Mouse (Mus musculus) urinary bladder, postnatal 10 days (tissue): ENCODE measurements around the gene Mki67.
"Not testable (repeated sequence)": the region's sequence is repeated elsewhere in the genome, so short reads cannot be mapped to it uniquely, and the experiment has no call there.

ENCODE experiments used
- DNase-seq: peaks from one replicate; pipeline ENCODE4 v3.0.0; 2022; ENCODE audit warnings: low spot score

Gene Mki67

DNA sequence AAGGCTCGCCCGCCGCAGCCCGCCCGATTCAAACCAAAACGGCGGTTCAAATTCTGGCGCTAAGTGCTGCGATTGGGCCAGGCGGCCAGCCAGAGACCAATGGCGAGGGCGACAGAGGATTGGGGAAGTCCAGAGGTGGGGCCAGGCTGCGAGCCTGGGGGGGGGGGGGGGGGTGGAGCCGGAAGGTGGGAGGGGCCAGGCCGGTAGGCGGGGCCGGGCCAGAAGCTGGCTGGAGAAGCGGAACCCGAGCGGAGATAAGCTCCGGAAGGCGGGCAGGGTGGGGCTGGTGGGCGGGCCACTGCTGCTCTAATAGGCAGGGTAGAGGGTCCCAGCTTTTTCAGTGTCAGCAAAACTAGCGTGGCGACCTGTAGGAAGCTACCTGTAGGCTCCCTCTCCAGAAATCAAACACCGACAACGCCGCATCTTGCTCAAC is 300 bp upstream of the Mki67 start:
- DNase-seq = peak; percentile 64

DNA sequence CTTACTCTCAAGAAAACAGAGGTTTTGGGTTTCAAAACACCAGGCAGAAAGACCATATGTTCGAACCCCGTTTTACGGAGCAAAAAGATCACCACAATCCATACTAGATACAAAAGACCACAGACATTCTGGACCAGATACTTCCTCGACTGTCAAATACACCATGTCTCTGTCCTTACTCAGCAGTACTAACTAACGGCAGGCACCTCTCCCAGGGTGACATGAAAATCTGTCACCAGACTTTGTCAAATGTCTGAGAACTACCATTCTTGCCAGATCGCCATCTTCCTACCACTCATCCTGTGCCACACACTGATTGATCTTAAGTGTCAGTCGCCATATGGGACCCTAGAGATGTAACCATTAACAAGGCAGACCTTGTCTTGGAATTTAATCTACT is 995 bp downstream of the Mki67 start:
- no peak for DNase-seq

DNA sequence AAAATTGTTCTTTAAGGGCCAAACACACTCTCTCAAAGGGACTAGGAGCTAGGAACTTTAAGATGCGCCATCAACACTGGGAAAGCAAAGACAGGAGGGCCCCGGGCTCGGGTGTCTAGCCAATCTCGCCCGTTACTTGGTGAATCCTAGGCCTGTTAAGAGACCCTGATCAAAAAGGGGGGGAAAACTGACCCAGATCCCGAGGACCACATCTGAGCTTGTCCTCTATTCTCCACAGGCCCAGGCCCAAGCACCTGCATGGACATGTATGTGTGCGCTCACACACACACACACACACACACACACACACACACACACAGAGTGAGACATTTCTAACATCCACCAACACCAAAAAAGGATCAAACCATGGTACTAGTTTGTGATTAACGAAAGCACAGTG is 2.8 kb downstream of the Mki67 start:
- no peak for DNase-seq

DNA sequence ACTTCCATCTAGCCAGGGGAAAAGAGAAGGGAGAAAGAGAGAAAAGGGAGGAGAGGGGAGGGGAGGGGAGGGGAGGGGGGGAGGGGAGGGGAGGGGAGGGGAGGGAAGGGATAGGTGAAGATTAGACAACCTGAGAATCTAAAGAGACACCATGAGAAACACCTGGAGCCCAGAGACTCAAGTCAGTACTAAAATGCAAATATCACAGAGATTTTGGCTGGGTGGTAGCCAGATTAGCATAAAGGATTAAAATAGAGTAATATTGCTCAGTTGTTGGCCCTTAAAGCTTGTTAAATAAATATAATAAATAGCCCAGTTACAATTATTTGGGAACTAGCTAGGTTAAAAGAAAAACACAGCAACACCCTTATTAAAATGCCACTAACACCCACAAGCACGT is 3.6 kb downstream of the Mki67 start:
- no peak for DNase-seq

DNA sequence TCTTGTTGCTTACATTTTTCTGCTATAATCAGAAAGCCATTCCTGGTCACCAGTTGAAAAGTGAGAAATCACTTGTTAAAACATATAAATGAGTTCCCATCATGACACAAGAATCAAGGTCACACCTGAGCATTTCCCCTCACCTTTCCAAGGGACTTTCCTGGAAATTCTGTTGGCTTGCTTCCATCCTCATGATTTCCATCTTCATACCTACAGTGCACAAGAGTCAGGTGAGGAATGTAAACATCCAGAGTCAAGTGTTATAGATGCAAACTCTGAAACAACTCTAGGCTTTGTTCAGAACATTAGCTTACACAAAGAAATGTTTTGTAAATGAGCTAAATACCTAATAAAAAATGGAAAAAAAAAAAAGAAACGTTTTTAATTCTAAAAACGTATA is 5.5 kb downstream of the Mki67 start:
- DNase-seq = no peak

GRCm38 (mm10) chr7:135705753-135706152 is 10.4 kb downstream of the Mki67 start:
- DNase-seq = no peak

GRCm38 (mm10) chr7:135705083-135705482 is 11.1 kb downstream of the Mki67 start:
- DNase-seq = no peak

DNA sequence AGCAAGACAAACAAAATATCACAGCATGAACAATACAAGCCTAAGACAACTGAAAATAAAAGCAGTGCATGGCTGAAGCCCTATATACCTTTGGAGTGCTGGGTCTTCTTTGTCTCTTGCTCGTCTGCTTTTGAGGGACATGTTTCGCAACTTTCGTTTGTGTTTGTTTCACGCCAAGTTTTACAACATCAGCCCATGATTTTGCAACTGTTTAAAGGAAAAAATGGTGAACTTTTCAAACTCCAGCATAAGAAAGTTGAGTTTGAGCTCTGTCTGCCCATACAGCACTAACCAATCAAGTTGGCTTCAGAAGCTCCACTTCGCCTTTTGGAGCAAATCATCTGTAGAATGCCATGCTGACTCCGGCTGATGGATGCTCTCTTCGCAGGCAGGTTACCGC is 11.9 kb downstream of the Mki67 start:
- DNase-seq = no peak

DNA sequence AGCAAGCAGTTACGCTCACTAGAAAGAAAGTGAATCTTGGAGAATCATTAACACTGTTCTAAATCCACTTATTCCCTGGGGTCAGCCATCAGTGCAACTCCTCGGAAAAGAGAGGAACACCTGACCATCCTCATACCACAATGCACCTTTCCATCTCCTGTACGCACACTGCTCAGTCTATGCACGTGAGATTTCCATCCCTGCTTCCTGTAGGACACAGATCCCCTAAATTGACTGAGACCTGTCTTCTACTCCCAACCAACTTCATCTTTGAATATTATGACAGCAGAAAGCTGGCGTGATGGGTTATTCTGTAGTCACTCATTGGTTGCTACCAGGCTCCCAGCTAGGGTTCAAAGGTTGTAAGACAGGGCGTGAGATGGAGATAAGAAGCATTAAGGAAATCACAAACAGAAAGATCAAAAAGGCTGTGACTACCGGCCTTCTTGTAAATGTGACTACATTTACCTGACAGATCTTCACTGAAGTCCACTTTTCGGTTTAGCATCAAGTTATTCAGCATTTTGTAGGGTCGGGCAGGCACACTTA is 12.5 kb downstream of the Mki67 start:
- no peak for DNase-seq

DNA sequence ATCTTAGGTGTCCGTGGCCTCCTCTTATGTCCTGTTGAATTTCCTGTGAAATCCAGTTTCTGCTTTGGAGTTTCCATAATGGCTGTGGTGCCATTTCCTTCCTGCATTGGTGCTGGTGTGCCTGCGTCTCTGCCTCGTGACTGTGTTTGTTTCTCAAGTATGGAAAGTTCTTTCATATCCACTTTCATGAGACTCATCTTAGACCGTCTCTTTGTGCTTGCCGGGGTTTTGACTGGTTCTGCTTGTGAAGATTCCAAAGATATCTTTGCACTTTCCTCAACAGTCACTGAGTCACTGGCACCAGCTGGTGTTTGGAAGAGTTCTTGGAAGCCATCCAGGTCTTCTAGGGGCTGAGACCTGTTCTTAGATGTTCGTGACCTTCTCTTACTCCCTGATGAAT is 16.8 kb downstream of the Mki67 start:
- not testable (repeated sequence) for DNase-seq

GRCm38 (mm10) chr7:135698362-135698761 is 17.8 kb downstream of the Mki67 start:
- DNase-seq = no peak

GRCm38 (mm10) chr7:135697021-135697740 is 19.0 kb downstream of the Mki67 start:
- not testable (repeated sequence) for DNase-seq

DNA sequence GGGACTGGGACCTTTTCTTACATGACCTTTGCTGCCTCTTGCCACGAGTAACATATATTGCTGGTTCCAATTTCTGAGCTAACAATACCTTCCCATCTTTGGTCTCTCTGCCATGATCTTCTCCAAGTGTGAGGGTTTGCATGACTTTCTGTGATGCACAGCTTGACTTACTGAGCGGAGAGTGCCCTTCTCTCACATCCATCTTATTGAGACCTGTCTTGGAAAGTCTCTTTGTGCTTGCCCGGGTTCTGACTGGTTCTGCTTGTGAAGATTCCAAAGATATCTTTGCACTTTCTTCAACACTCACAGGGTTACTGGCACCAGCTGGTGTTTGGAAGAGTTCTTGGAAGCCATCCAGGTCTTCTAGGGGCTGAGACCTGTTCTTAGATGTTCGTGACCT is 20.0 kb downstream of the Mki67 start:
- no peak for DNase-seq

DNA sequence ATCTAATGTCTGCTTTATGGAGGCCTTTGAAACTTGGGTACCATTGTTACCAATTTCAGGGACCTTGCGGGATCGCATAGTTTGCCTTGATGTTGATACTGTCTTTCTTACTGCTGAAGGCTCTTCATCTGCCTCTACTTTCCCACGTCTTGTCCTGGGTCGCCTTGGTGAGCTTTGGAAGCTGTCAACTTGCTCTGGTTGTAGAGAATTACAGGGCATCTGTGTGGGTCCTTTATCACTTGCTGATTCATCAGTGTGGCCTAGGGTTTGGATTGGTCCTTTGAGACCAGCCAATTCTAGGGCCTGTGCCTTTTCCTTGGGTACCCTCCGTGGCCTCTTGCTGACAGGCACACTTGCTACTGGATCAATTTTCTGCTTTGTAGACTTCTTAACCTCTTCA is 21.4 kb downstream of the Mki67 start:
- DNase-seq = no peak

- DNase-seq = no peak
These were observed 22.0 kb downstream of the Mki67 start for GRCm38 (mm10) chr7:135694130-135694529.

GRCm38 (mm10) chr7:135691941-135692340 is 24.2 kb downstream of the Mki67 start:
- DNase-seq = no peak

- no peak for DNase-seq
These were observed 26.8 kb downstream of the Mki67 start for GRCm38 (mm10) chr7:135689396-135689795.

GRCm38 (mm10) chr7:135684938-135685337 is 31.2 kb downstream of the Mki67 start:
- DNase-seq = no peak

GRCm38 (mm10) chr7:135684098-135684497 is 32.1 kb downstream of the Mki67 start:
- not testable (repeated sequence) for DNase-seq

DNA sequence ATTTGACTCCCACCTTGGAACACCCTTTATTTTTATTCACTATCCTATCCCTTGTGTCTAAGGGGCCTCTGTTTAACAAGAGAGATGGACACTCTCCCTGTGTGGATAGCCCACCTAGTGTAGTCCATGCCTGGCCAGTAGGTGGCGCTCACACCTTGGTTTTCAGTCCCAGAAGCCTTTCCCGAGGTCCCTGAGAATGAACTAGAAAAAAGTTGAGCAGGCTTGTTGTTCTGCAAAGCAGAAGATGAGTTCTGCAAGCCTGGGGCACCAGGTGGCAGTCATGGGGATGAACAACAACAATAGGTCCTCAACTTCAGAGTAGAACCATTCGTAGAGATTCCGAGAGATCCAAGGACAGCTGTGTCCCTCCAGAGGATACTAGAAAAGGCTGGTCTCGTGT is 35.8 kb downstream of the Mki67 start:
- peak; percentile 28 for DNase-seq

GRCm38 (mm10) chr7:135676722-135677121 is 39.4 kb downstream of the Mki67 start:
- DNase-seq = no peak

GRCm38 (mm10) chr7:135673576-135673975 is 42.6 kb downstream of the Mki67 start:
- DNase-seq = no peak

GRCm38 (mm10) chr7:135668852-135669739 is 47.1 kb downstream of the Mki67 start:
- DNase-seq = no peak
